Mouse (Mus musculus) liver, embryonic 14.5 days (tissue): ENCODE measurements at regions not wholly inside any gene's neighbourhood (a gene's known extent, or its start where the extent isn't known, plus 50 kb on each side); places are given as distances from the start of the nearest gene placed in this dataset.

Source experiments
- CTCF ChIP-seq: IDR thresholded peaks from 2 replicates; pipeline ENCODE4 v1.5.1; 2016; ENCODE audit warnings: antibody characterized with exemption, low read depth, control low read depth
- EP300 ChIP-seq: IDR thresholded peaks from 2 replicates; pipeline ENCODE4 v1.6.1; 2016; ENCODE audit warnings: antibody characterized with exemption, low read depth

GRCm38 (mm10) chr8:100850822-100851437 lies 1434.7 kb upstream of the Cdh8 start:
- TF ChIP-seq CTCF (peak; percentile 54), EP300 (no peak)
